Mouse (Mus musculus) megakaryocyte, adult 5-6 weeks (primary cell): Measurements from ENCODE around the gene Gdf1. TPM values are rescaled to one million over a fixed set of nuclear protein-coding genes. Genes with fewer than 3 reads are reported as not detected.

Experiments
- ATAC-seq: 2 replicates; pipeline ENCODE4 v1.8.0; 2016; ENCODE audit warnings: mild to moderate bottlenecking, inconsistent platforms; ENCODE audit not compliant: poor library complexity, severe bottlenecking
- total RNA-seq, 2 experiments: library from RNA; stranded (forward) in 1 of 2; stranded (reverse) in 1 of 2; fragments of 153-499, 151-499 nt in 1 of 2; fragments of 221-1000, 200-1000 nt in 1 of 2; gene quantifications; 2 replicates each; pipeline versions ENCODE4 v1.2.3 to v1.2.4; 2015 to 2017

Gdf1 gene
- total RNA-seq, 2 experiments from 2014 or later = not detected

- no peak for ATAC-seq
Observed at GRCm38 (mm10) chr8:70359411-70359810, 29.8 kb downstream of the Gdf1 start.

GRCm38 (mm10) chr8:70360769-70361168 is 31.2 kb downstream of the Gdf1 start:
- ATAC-seq = peak; percentile 49

GRCm38 (mm10) chr8:70361484-70362032 is 31.9 kb downstream of the Gdf1 start:
- ATAC-seq = no peak

DNA sequence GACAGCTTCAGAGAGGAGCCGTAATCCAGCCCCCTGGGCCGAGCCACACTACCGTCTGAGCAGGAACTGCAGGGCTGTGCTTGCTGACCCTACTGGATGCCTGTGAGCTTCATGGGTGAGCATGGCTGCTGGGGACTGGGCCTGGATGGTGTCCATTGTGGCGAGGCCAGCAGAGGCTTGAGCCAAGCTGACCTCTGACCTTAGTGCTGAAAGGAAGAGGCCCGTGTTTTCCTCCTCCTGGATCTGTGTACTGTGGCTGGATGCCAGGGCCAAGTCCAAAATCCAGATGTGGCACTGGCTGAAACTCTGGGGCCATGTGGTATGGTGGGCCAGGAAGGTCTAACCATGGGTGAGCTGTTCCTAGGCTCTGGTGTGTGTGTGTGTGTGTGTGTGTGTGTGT is 34.4 kb downstream of the Gdf1 start:
- no peak for ATAC-seq

- no peak for ATAC-seq
Observed at GRCm38 (mm10) chr8:70366588-70366987, 37.0 kb downstream of the Gdf1 start.

GRCm38 (mm10) chr8:70370476-70370875 is 40.9 kb downstream of the Gdf1 start:
- no peak for ATAC-seq

DNA sequence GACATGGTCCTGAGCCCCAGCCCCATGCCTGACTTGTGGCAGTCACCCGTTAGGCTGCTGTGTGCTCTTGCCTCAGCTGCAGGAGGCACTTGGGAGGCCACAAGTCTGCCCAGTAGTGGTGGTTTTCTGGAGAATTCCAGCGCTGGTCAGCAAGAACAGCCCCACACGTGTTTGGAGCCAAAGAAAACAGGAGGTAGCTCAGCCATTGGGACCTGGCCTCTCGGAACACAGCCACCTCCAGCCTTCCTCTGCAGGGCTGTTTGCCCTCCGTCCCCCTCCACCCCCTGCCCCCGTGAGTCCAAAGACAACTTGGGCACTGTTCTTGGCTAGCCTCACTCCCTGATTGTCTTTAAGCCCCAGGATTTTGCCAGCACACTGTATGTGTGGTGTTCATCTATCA is 42.3 kb downstream of the Gdf1 start:
- ATAC-seq = no peak

GRCm38 (mm10) chr8:70373397-70374317 is 44.0 kb downstream of the Gdf1 start, which contains the start of gene Comp:
Gene Comp (plus strand): TSS chr8:70373558.
- no peak for ATAC-seq

GRCm38 (mm10) chr8:70374318-70374927 is 44.8 kb downstream of the Gdf1 start:
- ATAC-seq = peak; percentile 49

DNA sequence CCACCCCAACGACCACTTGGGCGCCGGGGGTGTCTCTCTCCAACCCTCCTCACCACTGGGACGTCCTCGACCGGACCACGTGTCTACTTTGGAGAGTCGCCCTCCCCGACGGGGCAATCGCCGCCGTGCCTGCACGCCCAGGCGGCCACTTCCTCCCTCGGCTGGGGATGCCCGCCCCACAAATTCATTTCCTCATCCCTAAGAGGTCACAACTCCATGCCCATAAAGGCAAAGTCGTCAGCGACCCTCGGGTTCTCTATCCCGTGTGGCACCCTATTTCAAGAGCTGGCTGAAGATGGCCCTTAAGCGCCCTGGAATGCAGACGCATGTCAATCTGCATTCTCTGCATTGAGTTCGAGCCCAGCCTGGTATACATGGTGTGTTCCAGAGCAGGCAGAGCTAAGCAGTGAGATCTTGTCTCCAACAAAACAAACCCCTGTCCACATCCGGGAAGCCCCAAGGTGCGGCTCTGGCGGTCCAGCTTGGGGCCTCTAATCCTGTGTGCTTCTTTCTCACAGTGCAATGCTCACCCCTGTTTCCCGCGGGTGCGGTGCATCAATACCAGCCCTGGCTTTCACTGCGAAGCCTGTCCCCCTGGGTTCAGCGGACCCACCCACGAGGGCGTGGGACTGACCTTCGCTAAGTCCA is 45.7 kb downstream of the Gdf1 start:
- ATAC-seq = peak; percentile 69

- ATAC-seq = peak; percentile 9; the same call in 1 of the 2 replicates
Observed at GRCm38 (mm10) chr8:70376275-70376741, 46.7 kb downstream of the Gdf1 start.

- ATAC-seq = no peak
Observed at GRCm38 (mm10) chr8:70377049-70377448, 47.4 kb downstream of the Gdf1 start.

DNA sequence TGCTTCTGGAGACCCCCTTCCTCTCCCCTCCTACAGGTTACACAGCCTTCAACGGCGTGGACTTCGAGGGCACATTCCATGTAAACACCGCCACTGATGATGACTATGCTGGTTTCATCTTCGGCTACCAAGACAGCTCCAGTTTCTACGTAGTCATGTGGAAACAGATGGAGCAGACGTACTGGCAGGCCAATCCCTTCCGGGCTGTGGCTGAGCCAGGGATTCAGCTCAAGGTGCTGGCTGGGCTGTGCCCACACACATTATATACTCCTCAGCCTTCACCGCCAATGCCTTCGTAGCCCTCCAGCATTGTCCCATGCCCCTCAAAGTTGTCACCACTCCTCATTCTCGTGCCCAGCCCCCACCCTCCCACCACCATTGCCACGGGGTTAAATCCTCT is 50.5 kb downstream of the Gdf1 start:
- no peak for ATAC-seq

Other genes starting within 250 kb of the Gdf1 start
- gene Hapln4, start 246.4 kb upstream of the Gdf1 start, total RNA-seq (2015) = not detected in 2 replicates
- not detected in 2 replicates for gene Hapln4, start 246.4 kb upstream of the Gdf1 start, total RNA-seq (2017)
- not detected in 2 replicates for gene Ncan, start 208.9 kb upstream of the Gdf1 start, total RNA-seq (2015)
- not detected in 2 replicates for gene Ncan, start 208.9 kb upstream of the Gdf1 start, total RNA-seq (2017)
- gene Nr2c2ap, start 198.5 kb upstream of the Gdf1 start, total RNA-seq (2015) = 19.5 and 25.6 TPM in 2 replicates
- gene Nr2c2ap, start 198.5 kb upstream of the Gdf1 start, total RNA-seq (2017) = 4.7 and 7.1 TPM in 2 replicates
- gene Rfxank, start 190.7 kb upstream of the Gdf1 start, total RNA-seq (2015) = 13.6 and 16.3 TPM in 2 replicates
- 12.5 and 14.5 TPM in 2 replicates for gene Rfxank, start 190.7 kb upstream of the Gdf1 start, total RNA-seq (2017)
- gene Borcs8, start 190.3 kb upstream of the Gdf1 start, total RNA-seq (2015) = 35.3 and 51.3 TPM in 2 replicates
- gene Borcs8, start 190.3 kb upstream of the Gdf1 start, total RNA-seq (2017) = 32.2 and 35.8 TPM in 2 replicates
- 0.39 TPM in 1 of 2 replicates, not detected in the other for gene Mef2b, start 190.1 kb upstream of the Gdf1 start, total RNA-seq (2015)
- gene Mef2b, start 190.1 kb upstream of the Gdf1 start, total RNA-seq (2017) = not detected in 2 replicates
- gene Tmem161a, start 157.5 kb upstream of the Gdf1 start, total RNA-seq (2015) = 7.4 and 7.8 TPM in 2 replicates
- 3.9 and 8.5 TPM in 2 replicates for gene Tmem161a, start 157.5 kb upstream of the Gdf1 start, total RNA-seq (2017)
- 0.75 and 1.4 TPM in 2 replicates for gene Slc25a42, start 117.5 kb upstream of the Gdf1 start, total RNA-seq (2015)
- gene Slc25a42, start 117.5 kb upstream of the Gdf1 start, total RNA-seq (2017) = 0.29 and 0.45 TPM in 2 replicates
- gene Sugp2, start 95.6 kb upstream of the Gdf1 start, total RNA-seq (2015) = 24.1 and 27.9 TPM in 2 replicates
- gene Sugp2, start 95.6 kb upstream of the Gdf1 start, total RNA-seq (2017) = 19.5 and 23.1 TPM in 2 replicates
- 4.4 and 4.5 TPM in 2 replicates for gene Armc6, start 95.4 kb upstream of the Gdf1 start, total RNA-seq (2015)
- gene Armc6, start 95.4 kb upstream of the Gdf1 start, total RNA-seq (2017) = 2.6 and 5.6 TPM in 2 replicates
- gene Homer3, start 47.0 kb upstream of the Gdf1 start, total RNA-seq (2015) = 1.6 and 3.5 TPM in 2 replicates
- 2.9 and 8.0 TPM in 2 replicates for gene Homer3, start 47.0 kb upstream of the Gdf1 start, total RNA-seq (2017)
- 17.9 and 19.9 TPM in 2 replicates for gene Ddx49, start 27.3 kb upstream of the Gdf1 start, total RNA-seq (2015)
- gene Ddx49, start 27.3 kb upstream of the Gdf1 start, total RNA-seq (2017) = 53.6 and 81.7 TPM in 2 replicates
- gene Cope, start 27.3 kb upstream of the Gdf1 start, total RNA-seq (2015) = 163 and 178 TPM in 2 replicates
- gene Cope, start 27.3 kb upstream of the Gdf1 start, total RNA-seq (2017) = 89.1 and 96.1 TPM in 2 replicates
- gene Cers1, start 14.0 kb upstream of the Gdf1 start, total RNA-seq (2015) = not detected in 2 replicates
- gene Cers1, start 14.0 kb upstream of the Gdf1 start, total RNA-seq (2017) = not detected in 2 replicates
- 10.9 and 11.7 TPM in 2 replicates for gene Upf1, start 23.5 kb downstream of the Gdf1 start, total RNA-seq (2015)
- gene Upf1, start 23.5 kb downstream of the Gdf1 start, total RNA-seq (2017) = 24.4 and 30.7 TPM in 2 replicates
- gene Comp, start 43.7 kb downstream of the Gdf1 start, total RNA-seq (2015) = not detected in 2 replicates
- 0.12 TPM in 1 of 2 replicates, not detected in the other for gene Comp, start 43.7 kb downstream of the Gdf1 start, total RNA-seq (2017)
- 2.7 and 3.9 TPM in 2 replicates for gene Crtc1, start 109.8 kb downstream of the Gdf1 start, total RNA-seq (2015)
- 2.2 TPM in 2 replicates for gene Crtc1, start 109.8 kb downstream of the Gdf1 start, total RNA-seq (2017)
- gene Klhl26, start 147.2 kb downstream of the Gdf1 start, total RNA-seq (2015) = 1.6 and 2.4 TPM in 2 replicates
- gene Klhl26, start 147.2 kb downstream of the Gdf1 start, total RNA-seq (2017) = 3.6 and 5.4 TPM in 2 replicates
- not detected in 2 replicates for gene Tmem59l, start 157.5 kb downstream of the Gdf1 start, total RNA-seq (2015)
- not detected in 2 replicates for gene Tmem59l, start 157.5 kb downstream of the Gdf1 start, total RNA-seq (2017)
- not detected in 2 replicates for gene Crlf1, start 163.3 kb downstream of the Gdf1 start, total RNA-seq (2015)
- not detected in 2 replicates for gene Crlf1, start 163.3 kb downstream of the Gdf1 start, total RNA-seq (2017)
- gene Rex1bd, start 176.9 kb downstream of the Gdf1 start, total RNA-seq (2015) = 40.4 and 47.5 TPM in 2 replicates
- 37.3 and 43.7 TPM in 2 replicates for gene Rex1bd, start 176.9 kb downstream of the Gdf1 start, total RNA-seq (2017)
- 2,237 and 2,370 TPM in 2 replicates for gene Uba52, start 181.0 kb downstream of the Gdf1 start, total RNA-seq (2015)
- 4,162 and 4,635 TPM in 2 replicates for gene Uba52, start 181.0 kb downstream of the Gdf1 start, total RNA-seq (2017)
- 75.1 and 75.3 TPM in 2 replicates for gene Fkbp8, start 197.9 kb downstream of the Gdf1 start, total RNA-seq (2015)
- 146 and 166 TPM in 2 replicates for gene Fkbp8, start 197.9 kb downstream of the Gdf1 start, total RNA-seq (2017)
- 88.7 and 114 TPM in 2 replicates for gene Kxd1, start 198.1 kb downstream of the Gdf1 start, total RNA-seq (2015)
- gene Kxd1, start 198.1 kb downstream of the Gdf1 start, total RNA-seq (2017) = 71.4 and 80.6 TPM in 2 replicates
- gene Ell, start 209.6 kb downstream of the Gdf1 start, total RNA-seq (2015) = 9.3 and 12.5 TPM in 2 replicates
- gene Ell, start 209.6 kb downstream of the Gdf1 start, total RNA-seq (2017) = 11.1 and 11.9 TPM in 2 replicates